Mouse (Mus musculus) activated CD4-positive, CD25-positive, alpha-beta regulatory T cell, adult 4 months (primary cell): Measurements from ENCODE around the gene Prap1. TPM values are rescaled to one million over a fixed set of nuclear protein-coding genes. Genes with fewer than 3 reads are reported as not detected.

Experiments used
- ATAC-seq: one replicate; pipeline ENCODE4 v1.8.0; 2017
- polyA plus RNA-seq, 2 experiments: library from polyadenylated mRNA; unstranded; fragments of 100-300 nt; shearing (Covaris generic); gene quantifications; one replicate each; pipeline ENCODE4 v1.2.1; 2017

Gene Prap1
- polyA plus RNA-seq = not detected

GRCm38 (mm10) chr7:140092924-140093528, at the start of gene Prap1:
Gene Prap1, plus strand, starts transcription at chr7:140093395.
- ATAC-seq = no peak

DNA sequence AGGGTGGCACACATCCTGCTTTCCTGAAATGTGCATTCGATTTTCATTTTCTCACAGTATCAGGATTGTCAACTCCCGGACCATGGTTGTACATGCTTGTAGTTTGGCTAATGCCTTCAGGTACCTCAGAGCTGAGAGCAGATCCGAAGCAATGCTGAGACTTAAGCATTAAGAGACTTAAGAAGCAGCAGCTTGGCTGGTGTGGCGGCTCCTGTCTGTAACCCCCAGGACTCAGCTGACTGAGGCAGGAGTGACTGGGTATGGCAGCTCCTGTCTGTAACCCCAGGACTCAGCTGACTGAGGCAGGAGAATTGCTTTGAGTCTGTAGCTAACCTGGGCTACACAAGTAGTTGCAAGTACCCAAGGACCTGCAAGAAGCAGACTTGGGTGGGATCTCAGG, 47.6 kb upstream of the Prap1 start:
- no peak for ATAC-seq

DNA sequence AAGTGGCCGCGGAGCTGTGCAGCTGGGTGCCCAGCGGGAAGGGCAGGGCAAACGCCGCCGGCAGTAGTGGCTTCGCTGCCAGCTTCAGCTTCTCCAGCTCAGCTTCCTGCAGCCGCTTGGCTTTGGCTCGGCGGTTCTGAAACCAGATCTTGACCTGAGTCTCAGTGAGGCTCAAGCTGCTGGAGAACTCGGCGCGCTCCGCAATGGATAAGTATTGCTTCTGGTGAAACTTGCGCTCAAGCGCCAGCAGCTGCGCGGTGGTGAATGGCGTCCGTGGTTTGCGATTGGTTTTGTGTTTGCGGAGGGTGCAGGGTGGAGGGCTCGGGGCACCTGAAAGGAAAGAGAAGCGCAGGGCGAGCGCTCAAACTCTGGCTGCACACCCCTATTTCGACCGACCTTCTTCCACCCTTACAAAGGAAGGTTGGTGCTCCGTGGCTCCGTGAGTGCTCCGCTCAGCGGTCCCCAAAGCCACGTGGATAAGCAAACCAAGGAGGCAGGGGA, 45.3 kb upstream of the Prap1 start:
- ATAC-seq = no peak

GRCm38 (mm10) chr7:140048361-140049114, 44.7 kb upstream of the Prap1 start, which contains the start of gene Msx3:
Gene Msx3, minus strand, starts transcription at chr7:140049089.
- peak; percentile 23 for ATAC-seq

- ATAC-seq = no peak
These were observed 44.0 kb upstream of the Prap1 start for GRCm38 (mm10) chr7:140049115-140049689.

- ATAC-seq = no peak
These were observed 39.1 kb upstream of the Prap1 start for GRCm38 (mm10) chr7:140054124-140054523.

DNA sequence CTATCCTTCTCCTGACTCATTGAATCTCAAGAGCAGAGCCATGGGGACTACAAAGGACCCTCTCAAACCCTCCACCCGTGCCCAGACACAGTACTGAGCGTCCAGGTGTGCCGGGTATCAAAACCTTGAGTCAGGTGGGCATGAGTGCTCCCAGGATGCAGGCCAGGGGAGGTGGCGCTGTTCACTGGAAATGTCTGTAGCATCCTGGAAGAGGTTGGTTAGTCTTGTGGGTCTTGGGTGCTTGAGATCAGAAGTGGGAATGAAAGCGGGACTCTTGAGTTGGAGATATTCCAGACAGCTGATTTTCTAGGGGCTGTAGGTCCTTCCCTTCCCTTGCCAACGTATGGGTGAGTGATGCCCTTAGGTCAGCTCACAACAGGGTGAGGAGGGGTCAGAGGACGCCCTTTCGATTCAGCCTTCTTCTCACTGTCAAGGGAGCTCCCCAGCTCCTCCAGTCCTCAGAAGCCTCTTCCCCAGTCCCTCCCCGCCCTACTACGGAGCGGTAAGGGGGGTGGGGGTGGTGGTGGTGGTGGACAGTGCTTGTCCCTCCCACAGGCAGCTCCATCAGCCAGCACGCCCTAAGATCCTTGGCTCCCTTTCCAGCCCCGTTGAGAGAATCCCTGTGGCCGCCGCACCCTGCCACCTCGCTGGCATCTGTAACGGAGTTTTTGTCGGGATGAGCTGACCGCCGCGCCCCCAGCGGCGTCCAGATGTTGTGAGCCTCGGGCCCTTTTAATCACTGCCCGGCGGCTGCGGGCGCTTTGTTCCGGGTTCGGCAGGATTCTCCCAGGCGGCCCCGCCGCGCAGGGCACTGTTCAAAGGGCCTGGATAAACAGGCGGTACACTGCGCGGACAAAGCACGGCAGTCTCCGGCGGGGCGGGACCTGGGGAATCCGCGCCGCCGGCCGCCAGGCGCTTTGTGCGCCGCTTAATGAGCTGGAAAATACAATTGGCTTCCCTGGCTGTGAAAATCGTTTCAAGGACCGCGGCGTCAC, 35.5 kb upstream of the Prap1 start:
- no peak for ATAC-seq

DNA sequence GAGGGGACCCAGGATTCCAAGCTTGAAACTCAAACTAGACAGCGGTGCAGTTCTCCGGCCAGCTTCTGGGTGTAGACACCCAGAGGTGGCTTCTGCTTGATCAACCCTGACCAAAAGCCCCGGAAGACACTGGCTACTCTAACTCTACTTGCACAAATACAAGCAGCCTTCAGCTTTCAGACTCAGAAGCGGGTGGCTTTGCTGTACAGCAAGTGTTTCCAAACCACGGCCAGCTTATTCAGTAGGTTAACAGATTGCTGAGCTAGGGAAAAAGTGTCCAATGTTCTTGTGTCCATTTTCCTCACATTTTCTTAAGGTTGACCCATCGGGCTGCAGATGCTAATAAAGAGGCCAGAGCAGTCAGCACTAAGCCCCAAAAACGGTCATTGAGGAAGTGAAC, 34.7 kb upstream of the Prap1 start:
- ATAC-seq = no peak

DNA sequence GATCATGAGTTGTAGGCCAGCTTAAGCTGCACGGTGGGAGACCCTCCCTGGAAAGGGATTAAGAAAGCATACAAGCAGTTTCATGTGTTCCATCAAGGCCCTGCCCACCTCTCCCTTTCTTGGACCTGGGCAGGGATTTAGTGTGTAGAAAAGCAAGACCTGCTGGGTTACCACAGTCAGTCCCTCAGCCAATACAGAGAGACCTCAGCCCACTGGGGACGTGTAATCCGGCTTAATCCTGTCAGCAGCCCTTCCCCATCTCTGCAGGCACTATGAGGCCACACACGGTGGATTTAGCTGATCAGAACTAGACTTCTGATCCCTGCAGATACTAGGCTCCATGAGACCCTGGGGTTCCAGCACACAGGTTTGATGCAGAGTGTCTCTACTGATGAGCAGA, 33.6 kb upstream of the Prap1 start:
- no peak for ATAC-seq

GRCm38 (mm10) chr7:140060936-140061831, 32.0 kb upstream of the Prap1 start:
- ATAC-seq = no peak

DNA sequence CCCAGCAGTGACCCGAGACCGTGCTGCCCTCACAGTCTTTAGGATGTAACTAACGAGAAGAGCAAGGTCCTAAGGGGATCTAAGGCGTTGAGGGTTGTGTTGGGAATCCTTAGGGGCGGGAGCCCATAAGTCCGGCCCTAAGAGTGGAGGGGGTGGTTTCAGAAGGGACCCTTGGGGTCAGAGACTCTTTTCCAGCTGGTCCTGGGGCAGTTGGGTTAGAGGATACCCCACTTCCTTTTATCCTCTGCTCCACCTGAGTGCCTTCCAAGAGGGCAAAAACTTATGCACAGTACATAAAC, 31.4 kb upstream of the Prap1 start:
- no peak for ATAC-seq

GRCm38 (mm10) chr7:140062307-140062706, 30.9 kb upstream of the Prap1 start:
- ATAC-seq = no peak

DNA sequence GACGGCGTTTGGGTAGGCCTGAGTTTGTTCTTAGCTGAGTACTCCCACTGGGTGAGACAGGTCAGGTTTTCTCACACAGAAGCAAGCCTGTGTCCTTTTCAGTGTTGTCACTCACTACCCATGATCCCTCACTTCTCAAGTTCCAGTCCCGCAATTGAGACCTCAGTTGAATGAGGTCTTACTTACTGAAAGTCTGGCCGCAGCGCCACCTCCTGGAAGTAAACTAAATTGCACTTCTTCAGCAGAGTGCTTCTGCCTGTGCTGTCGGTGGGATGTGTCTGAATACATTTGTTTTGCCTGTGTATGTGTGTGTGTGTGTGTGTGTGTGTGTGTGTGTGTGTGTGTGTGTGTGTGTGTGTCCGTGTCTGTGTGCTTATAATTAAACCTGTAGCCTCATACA, 30.1 kb upstream of the Prap1 start:
- peak; percentile 52 for ATAC-seq

- no peak for ATAC-seq
These were observed 25.8 kb upstream of the Prap1 start for GRCm38 (mm10) chr7:140067397-140067796.

DNA sequence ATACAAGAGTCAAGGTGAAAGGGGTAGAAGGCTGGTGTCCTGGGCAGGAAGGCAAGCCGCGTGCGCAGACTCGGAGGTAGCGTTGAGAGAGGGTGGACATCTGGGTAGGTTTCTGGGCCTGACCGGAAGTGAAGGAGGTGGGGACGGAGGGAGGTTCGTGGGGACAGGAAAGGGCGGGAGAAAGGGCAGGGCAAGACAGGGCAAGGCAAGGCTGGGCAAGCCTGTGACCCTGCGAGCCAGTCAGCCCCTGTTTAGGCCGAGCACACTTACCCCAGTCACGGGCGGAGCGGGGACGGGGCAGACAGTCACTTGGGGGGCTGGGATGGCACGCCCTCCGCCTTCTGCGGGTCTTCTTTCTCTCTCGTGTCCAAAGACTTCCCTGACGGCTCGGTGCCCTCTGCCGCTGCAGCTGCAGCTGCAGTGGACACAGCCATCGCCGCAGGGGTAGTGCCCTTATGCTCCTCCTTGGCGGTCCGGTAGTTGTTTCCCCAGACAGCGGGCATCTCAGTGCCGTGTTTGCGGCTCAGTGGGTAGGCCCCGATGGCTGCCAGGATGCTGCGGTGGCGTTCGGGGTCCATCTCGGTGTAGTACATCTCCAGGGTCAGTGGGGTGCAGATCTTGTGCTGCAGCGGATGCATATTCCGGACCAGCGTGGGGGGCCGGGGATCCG, 23.0 kb upstream of the Prap1 start:
- no peak for ATAC-seq

DNA sequence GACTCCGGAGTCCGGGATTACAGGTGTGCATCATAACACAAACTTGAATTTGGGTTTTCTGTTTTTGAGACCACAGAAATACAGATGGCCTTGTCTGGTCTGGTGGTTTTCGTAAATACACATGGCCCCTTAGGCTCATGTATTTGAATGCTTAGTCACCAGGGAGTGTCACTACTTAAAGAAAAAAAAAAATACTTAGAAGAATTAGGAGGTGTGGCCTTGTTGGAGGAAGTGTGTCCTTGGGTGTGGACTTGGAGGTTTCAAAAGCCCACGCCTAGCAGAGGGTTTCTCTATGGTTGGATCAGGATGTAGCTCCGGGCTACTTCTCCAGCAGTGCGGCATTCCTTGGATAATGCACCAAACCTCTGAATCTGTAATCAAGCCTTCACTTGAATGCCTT, 15.5 kb upstream of the Prap1 start:
- no peak for ATAC-seq

GRCm38 (mm10) chr7:140078711-140079110, 14.5 kb upstream of the Prap1 start:
- no peak for ATAC-seq

DNA sequence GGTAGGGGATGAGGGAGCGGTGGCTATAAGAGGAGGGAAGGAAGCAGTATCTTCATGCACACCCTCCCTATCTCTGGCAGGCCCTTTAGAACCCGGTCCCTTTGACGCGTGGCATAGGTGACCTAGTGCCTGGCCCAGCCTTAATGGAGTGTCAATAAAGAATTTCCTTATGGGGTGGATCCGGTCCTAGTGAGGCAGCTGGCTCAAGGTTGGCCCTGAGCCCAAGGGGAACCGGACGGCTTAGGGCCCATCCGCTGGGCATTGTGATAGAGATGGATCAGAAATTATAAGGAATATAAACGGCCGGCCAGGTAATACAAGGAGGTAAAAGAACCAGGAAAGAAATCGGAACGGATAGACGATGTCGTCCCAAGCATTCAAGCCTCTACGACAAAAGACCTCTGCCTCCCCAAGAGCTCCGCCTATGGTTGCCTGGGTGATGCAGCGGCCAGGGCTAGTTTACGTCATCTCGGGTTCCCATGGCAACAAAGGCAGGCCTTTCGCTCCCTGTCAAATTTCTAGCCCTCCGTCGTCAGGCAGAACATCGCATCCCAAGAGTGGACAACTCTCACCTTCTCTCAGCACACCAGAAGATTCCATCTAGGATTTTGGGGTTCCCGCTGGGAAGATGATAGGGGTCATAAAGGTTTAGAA, 12.6 kb upstream of the Prap1 start:
- peak; percentile 69 for ATAC-seq

DNA sequence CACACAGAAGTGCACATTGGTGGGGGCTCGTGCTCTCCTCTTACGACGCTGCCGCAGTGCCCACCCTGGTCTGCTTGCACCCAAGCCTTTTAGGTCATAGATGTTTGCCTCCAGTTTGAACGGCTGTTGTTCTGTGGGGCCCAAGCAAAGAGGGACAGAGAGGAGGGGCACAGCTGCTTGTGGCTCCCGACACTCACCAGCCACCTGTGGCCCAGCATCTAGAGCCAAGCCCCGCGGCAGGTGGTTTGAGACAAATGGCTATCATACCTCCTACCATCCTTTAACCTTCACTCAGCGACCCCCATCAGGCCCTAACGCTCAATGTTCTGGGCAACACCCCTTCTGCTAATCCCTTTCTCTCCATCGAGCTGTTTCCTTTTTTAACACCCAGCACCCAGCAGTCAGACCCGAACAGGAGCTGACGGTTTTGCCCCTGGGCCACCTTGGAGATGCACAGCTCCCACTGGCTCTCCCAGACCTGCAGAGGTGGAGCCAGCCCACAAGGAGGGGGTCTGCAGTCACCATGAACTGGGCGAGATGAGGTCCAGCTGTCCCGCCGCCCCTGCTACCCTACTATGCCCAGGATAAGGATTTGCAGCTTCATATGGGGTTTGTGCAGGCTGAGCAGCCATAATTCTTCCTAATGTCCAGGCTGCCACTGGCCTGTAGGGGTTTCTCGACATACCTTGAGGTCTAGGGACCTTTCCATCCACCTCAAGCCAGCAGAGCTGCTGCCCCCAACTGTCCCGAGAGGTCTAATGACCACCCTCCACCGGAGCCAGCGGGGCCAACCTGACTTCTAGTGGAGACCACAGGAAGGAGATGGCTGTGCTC, 11.6 kb upstream of the Prap1 start:
- ATAC-seq = no peak

- no peak for ATAC-seq
These were observed 10.9 kb upstream of the Prap1 start, which contains the start of gene Caly for GRCm38 (mm10) chr7:140082242-140082678. Gene Caly, minus strand, starts transcription at chr7:140082548.
